Mouse (Mus musculus): ENCODE measurements around the gene Pias3.

Pias3 gene

DNA sequence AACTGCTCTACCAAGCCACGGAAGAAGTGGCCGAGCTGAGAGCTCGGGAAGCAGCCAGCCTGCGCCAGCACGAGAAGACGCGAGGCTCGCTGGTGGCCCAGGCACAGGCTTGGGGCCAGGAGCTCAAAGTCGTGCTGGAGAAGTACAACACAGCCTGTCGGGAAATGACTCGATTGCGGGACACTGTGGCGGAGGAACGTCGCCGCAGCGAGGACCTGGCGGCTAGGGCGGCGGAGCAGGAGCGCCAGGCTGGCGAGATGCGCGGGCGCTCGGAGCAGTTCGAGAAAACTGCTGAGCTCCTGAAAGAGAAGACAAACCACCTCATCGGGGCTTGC lies 11.4 kb upstream of the Pias3 start:
- WGBS, result 49% methylated on average over 28 of the region's 28 CpGs

DNA sequence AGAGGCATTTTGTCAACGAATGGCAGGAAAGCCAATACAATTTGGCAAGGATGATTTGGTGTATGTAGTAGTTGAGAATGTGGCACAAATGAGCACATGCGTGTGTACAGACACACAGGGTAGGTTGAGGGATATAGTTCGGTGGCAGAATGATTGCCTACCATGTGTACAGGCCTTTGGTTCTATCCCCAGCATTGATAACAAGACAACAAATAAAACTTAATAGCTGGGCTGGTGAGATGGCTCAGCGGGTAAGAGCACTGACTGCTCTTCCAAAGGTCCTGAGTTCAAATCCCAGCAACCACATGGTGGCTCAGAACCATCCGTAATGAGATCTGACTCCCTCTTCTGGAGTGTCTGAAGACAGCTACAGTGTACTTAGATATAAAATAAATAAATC lies 10.1 kb upstream of the Pias3 start:
- 93% methylated on average over 5 of the region's 5 CpGs for WGBS

DNA sequence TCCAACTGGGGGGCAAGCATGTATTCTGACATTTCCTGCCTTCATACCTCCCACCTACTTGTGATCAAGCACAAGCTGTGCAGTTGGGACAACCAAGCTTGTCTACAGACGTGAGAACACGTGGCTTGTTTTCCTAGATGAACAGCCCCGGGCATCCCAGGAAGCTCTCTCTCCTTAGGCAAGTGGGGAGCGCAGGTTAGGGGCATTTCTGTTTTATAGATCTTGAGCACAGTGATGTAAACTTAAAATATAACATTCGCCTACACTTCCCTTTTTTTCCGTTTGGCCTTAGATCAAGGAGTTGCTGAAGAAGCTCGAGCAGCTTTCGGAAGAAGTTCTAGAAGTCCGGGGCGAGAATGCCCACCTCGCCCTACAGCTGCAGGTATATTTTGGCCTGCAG lies 7.3 kb upstream of the Pias3 start:
- WGBS, result 51% methylated on average over 11 of the region's 11 CpGs

DNA sequence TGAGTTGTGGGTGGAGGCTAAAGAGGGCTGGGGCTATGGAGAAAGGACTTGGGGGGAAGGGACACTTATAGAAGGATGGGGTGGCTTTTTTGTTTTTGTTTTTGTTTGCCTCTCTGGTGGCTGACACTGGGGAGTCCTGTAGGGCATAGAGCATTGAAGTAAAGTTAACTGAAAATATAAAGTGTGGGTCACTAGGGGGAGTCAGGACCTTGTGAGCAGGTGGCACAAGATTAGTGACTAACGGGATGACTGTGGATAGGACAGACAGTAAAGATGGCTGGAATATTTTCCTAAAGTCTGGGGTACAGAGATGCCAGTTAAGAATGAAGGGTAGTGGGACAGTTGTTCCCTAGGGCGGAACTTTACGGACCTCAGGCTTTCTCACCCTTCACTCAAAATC lies 5.9 kb upstream of the Pias3 start:
- WGBS, result 69% methylated on average over 3 of the region's 3 CpGs

DNA sequence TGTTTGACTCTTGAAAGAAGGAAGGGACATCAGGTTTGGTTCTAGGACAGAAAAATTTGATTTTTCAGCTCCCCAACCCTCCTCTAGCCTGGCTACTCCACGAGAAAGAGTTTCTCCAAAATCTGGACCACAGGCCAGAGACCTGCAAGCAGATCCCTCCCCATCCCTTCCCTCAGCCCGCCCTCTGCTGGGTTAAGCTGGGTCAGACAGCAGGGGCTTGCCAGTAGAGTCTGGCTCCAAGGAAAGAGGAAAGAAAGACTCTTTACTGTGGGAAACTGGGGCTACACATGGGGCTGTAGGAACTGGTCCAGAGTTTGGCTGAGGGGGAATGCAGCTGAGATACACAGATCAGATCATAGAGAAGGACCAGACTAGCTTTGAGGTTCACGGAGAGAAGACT lies 3.7 kb upstream of the Pias3 start:
- WGBS, result 43% methylated on average over 3 of the region's 3 CpGs

DNA sequence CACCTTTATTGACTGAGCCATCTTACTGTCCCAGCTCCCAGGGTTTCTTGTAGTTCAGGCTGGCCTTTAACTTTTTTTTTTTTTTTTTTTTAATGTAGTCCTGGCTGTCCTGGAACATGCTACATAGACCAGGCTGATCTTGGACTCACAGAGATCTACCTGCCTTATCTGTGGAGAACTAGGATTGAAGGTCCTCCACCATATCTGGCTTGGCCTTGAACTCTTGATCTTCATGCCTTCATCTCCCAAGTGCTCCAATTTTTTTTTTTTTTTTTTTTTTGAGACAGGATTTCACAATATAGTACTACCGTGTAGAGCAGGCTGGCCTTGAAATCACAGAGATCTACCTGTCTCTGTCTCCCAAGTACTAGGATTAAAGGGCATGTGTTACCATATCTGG lies 2.6 kb upstream of the Pias3 start:
- 94% methylated on average over 1 of the region's 1 CpGs for WGBS

DNA sequence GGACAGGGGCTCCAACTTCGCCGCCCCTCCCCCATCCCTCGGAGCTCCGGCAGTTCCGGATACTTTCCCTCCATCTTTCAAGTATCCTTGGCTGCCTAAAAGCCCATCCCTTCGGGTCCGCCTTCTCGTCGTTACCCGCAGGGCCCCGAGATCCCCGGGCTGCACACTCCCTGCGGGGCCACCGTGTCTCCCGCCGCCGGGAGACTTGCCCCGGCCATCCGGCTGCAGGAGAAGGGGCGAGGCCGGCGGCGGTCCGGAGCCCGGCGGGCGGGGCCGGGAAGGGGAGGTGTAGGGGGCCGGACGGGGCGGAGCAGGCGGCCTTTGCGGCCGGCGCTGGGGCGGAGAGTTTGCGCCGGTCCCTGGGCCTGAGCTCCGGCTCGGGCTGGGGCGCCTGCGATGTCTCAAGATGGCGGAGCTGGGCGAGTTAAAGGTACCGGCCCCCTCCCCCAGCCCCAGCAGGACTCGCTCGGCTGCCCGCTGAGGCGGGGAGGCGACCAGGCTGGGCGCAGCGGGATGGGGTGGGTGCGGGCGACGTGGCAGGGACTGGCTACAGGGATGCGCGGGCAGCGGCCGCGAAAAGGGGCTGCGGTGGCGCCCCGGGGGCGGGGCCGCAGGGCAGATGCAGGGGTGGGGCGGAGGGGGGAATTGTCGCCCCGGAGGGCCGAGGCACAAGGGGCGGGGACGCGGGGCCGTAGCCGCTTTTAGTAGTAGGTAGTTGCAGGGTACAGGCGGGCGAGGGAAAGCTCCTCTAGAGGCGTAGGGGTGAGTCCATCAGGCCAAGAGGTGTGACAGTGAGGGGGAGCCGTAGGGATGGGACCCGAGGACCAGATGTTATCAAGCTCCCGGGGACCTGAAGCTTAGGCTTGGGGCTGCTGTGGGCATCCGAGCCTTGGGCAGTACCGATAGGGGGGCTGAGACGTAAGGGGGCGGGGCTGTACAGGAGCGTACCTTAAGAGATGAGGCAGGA lies 865 bp downstream of the Pias3 start:
- WGBS, result 1% methylated on average over 84 of the region's 85 CpGs

DNA sequence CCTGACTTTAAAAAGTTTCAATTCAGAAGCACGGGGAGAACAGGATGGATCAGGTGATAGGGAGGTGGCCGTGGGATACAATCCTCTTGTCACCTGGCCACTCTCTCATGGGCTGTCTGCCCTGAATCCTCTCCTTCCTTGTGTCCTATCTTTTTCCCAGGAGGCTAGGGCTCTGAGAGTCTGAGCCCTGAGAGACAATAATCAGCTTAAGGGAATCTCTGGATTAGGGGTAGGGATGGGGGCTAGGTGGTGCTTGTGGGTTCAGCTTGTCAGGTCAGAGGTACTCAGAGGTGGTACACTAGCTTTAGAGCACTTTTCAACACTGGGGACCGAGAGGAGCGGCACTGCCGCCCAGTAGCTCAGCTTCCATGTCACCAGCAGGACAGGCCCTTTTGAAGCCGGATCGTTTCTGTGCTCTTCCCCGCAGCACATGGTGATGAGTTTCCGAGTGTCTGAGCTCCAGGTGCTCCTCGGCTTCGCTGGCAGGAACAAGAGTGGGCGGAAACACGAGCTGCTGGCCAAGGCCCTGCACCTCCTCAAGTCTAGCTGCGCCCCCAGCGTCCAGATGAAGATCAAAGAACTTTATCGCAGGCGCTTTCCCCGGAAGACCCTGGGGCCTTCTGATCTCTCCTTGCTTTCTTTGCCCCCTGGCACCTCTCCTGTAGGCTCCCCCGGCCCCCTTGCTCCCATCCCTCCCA lies 3.0 kb downstream of the Pias3 start:
- WGBS, result 51% methylated on average over 19 of the region's 19 CpGs

DNA sequence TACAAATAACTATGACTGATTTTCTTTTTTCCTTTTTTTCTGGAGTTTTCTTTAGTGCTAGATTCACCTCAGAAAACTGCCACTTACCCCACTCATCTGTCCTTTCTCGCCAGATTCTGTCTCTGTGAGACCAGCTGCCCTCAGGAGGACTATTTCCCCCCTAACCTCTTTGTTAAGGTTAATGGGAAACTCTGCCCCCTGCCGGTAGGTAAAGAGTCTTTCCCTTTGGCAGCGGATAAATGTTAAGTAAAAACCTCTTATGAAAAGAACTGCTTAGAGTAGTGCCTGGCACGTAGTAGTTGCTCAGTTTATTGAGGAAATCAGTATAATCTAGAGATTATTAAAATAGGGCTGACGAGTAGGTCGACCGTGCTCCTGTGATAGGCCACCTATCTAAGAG lies 4.2 kb downstream of the Pias3 start:
- WGBS, result 62% methylated on average over 7 of the region's 7 CpGs

DNA sequence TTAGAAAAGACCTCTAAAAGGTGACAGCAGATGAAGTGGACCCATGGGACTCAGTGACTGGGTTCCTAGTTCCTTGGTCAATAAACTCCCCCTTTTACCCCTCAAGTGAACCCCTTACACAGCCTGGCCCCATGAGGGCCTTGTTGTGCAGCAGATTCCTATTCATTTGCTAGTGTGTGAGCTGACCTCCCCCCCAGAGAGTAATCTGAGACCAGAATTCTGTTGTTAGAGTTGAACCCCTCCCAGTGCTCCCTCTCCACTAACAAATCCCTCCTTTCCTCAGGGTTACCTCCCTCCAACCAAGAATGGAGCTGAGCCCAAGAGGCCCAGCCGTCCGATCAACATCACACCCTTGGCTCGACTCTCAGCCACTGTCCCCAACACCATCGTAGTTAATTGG lies 4.8 kb downstream of the Pias3 start:
- 88% methylated on average over 4 of the region's 4 CpGs for WGBS

DNA sequence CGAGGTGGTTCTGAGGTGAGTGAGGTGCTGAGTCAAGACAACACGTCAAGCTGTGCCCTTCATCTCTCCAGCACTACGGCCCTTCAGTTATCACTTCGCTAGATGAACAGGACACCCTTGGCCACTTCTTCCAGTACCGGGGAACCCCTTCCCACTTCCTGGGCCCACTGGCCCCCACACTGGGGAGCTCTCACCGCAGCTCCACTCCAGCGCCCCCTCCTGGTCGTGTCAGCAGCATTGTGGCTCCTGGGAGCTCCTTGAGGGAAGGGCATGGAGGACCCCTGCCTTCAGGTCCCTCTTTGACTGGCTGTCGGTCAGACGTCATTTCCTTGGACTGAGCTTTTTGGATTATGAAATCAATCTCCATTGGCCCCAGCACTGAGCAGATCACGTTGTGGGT lies 8.6 kb downstream of the Pias3 start:
- WGBS, result 66% methylated on average over 11 of the region's 11 CpGs

DNA sequence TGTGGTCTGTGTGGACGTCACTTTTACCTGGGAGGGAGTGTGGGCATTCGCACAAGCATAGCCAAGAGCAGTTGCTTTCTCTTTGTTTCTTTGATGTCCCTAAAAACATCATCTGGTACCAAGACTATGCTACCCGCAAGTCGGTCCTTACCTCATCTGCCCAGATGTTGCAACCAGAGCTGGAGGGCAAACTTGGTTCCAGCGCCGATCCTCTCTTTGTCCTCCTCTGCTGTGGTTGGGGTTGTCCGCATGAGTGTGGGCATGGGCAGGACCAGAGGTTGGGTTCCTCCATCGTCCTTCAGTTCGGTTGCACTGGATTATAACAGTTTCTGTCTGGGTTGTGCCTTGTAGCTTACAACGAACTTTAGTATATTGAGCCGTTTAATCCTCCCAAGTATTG lies 10.0 kb downstream of the Pias3 start:
- WGBS, result 90% methylated on average over 11 of the region's 11 CpGs

DNA sequence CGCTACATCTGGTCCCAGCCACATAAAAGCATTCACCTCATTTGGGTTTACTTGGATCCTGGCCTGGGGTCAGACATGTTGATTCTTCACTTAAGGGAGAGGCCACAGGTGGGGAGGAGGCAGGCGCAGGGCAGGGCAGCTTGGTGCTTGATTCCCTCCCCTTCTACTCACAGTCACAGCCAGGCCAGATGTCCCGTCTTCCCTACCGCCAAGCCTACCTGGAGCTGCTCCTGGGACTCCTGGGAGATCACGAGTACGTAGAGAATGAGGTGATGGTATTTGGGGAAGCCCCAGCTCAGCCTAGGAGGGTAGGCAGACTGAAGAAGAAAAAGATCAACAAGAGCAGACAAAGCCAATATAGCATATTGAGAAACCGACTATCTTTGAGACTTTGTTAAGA lies 10.8 kb downstream of the Pias3 start:
- WGBS, result 78% methylated on average over 7 of the region's 7 CpGs

DNA sequence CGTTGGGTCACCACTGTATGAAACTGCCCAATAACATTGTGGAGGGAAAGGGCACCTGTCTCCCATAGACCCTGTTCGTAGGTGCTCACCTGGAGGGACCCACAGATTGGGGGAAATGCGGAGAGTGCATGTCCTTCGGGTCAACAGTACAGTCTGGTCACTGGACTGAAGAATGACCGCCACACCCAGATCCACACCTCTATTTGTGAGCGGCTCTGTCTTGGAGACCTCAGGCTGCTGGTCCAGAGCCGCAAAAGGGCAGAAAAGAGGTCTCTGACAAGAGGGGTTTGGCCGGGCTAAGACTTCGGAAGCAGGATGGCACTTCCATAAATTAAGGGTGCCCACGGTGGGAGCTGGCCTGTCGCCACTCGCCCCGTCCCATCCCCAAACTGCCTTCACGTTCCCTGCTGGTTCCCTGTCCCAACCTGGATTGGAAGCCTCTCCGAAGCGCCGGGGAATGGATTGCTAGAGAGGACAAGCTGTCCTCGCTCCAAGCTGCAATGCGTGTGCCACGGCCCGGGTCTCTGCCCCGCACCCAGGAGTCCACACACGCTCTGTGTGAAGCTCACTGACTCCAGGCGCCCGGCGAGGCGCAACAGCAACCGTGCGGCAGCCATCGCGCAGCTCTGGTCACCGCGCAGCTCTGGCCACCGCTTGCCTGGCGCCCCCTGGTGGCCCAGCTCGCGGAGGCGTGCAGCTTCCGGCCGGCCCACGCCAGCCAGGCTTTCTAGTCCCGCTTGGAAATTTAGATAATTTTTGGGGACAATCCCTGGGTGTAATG lies 11.9 kb downstream of the Pias3 start, which contains the start of gene Nudt17:
Gene Nudt17 (minus strand): TSS at position 660 of the 781 bp plus-strand sequence.
- WGBS, result 5% methylated on average over 42 of the region's 42 CpGs

DNA sequence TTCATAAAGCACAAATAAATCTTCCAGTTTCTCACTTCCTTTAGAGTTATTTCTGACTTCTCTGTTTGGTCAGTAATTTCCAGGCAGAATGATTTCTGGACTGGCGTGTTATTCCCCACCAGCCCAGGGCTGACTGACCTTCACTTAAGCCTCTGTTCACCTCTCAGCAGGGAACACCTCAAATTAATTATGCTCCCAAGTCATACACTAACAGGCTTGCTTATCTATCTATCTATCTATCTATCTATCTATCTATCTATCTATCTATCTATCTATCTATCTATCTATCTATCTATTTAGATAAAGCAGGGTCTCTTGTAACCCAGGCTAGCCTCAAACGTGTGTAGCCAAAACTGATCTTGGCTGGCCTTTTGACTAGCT lies 12.5 kb downstream of the Pias3 start:
- WGBS, result 52% methylated on average over 2 of the region's 2 CpGs

DNA sequence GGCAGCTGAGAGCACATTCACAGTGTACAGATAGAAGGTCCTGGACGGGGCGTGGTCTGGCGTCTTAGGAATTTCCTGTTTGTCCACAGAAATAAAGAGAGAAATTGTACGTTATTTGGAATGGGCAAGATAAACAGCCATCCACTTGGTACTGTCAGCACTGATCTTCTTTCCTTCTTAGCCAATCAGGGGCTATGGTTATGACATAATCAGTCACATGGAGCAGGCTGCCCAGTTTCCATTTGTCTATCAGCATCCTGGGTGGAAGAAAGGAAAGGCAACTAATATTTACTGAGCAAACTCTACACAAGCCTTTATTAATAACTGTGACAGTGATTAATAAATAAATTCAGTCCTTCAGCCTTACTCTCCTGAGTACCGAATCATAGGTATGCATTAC lies 18.1 kb downstream of the Pias3 start:
- 89% methylated on average over 5 of the region's 5 CpGs for WGBS

DNA sequence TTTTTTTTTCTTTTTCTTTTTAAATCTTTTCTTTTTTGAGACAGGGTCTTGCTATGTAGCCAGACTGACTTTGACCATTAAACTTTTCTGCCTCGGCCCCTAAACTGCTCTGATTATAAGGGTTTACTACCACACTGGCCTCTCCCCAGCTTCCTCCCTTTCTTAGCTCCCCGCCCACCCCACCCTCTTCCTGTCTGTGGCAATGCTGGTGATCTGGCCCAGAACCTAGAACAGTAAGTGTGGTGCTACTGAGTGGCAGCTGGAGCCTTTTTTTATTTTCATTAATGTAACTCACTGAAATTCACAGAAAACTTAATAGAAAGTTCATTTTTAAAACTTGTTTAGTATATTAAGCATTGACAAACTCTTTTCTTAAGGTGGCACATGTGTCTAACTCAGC lies 19.7 kb downstream of the Pias3 start:
- WGBS, result 77% methylated on average over 2 of the region's 2 CpGs

DNA sequence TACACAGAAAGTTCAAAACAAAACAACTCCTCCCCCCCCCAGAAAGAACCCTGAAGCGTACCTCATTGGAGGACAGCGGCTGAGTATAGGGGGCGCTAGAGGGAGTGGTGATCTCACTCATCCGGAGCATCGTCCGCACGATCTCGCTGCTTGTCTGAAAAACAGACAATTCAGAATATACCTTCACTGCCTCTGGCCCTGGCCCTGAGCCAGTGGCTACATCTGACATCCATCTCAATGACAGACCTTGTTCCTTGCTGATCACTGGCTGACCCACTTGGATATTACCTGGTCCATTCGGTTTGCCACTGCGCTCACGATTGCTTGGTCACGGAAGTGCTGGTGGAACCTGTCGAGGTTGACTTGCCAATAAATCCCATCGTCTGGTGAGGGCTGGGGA lies 23.0 kb downstream of the Pias3 start:
- WGBS, result 42% methylated on average over 14 of the region's 14 CpGs

DNA sequence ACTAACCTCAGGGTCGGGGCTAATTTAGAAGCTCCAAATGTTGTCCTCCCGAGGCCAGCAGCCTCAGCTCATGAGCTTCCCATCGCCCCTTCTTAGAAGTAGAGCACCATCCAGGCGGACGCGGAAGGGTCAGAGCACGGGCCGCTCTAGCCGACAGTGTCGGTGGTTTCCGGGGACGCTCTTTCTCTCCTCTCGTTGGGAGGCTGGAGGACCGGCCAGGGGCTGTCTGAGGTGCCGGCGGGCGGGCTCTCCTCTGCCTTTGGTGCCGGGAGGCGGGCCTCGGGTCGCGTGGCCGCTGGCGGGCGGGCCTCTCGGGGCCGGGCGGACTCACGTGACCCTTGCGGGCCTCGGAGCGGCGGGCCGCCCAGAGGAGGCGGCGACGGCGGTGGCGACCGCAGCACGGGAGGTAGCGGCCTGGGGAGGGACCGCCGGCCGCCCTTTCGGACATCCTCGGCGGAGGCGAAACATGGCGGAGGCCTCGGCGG lies 31.2 kb downstream of the Pias3 start, which contains the start of the genes Polr3c and Rnf115:
Gene Polr3c (minus strand): TSS at position 286 of the 485 bp plus-strand sequence.
Gene Rnf115 (plus strand): TSS at position 322 of the 485 bp plus-strand sequence.
- WGBS, result under 1% methylated on average over 52 of the region's 52 CpGs

DNA sequence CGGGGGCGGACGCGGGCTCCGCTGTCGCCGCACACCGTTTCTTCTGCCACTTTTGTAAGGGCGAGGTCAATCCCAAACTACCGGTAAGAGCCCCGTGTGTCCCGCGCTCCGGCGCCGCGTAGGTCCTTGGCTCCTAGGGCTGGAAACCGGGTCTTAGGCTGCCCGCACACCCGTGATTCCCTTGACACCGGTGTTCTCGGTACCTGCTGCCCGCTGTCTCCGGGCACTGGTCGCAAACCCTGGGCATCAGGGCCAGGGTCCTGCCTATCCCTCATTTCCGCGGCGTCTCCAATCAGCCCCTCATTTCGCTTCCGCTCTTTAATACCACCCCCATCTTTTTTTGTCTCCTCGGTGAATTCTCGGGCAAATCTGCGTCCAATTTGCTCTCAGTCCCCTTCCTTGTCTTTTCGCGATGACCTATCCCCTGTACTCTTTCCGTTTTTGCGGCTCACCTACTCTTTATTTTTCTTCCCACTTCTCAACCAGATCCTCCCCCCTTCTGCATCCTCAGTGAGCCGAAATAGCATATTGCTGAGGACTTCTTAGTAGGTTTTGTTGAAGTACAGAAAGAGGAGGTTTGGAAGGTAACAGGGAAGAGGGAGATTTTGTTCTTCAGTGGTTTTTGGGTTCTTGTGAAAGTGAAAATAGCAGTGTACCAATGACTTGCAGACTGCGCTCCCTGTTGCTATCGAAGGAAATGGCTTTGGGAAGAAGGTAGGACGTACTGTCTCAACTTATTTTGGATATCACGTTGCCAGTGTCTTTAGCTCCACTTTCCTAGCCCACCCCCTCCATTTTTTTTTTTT lies 31.8 kb downstream of the Pias3 start:
- under 1% methylated on average over 42 of the region's 42 CpGs for WGBS

Data from cerebral cortex, adult 2 months (tissue).